ENCODE assay signal across 20 mouse cellular contexts in the genomic region with DNA sequence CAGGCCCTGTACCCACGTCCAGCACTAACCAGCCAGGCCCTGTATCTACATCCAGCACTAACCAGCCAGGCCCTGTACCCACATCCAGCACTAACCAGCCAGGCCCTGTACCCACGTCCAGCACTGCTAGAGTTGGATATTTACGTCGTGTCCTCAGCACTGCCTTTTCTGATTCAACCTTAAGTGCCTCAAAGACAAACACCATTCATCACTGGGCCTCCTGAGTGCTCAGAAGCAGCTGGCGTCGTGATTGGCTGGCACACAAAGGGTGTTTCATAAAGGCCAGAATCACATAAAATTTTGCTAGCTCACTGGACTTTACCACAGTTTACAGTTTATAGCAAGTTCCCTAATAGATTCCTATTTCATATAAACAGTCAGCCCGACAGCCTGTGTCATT. TPM values are rescaled to one million over a fixed set of nuclear protein-coding genes. Genes with fewer than 3 reads are reported as not detected.
DNase-seq lines count a peak whose midpoint lies in the region; ATAC-seq lines count a peak whose summit lies in the region.
"Had no signal": no experiment of that assay in that cellular context is flagged by ENCODE, and none has a peak within 500 bp of the region (broad histone marks: within the 10 kb centered on the region; RNA-seq: fewer than 3 reads in every experiment).

No protein-coding gene starts in this region.

- H3K4me1 ChIP-seq in lung, embryonic 15.5 days, result peaks cover 15% of the 10 kb centered on the region
- peaks cover 11% of the 10 kb centered on the region for H3K4me1 ChIP-seq in limb, embryonic 15.5 days
- H3K4me1 ChIP-seq: midbrain, embryonic 13.5 days had no signal

- 19% methylated on average over 7 of the region's 7 CpGs for WGBS in lung, embryonic 15.5 days
- WGBS in limb, embryonic 15.5 days, result 36% methylated on average over 7 of the region's 7 CpGs

- no peak; the same call in 1 of the 2 replicates for ATAC-seq in lung, embryonic 15.5 days (ENCODE audit: borderline replicate concordance, extremely low read depth, low FRiP score, low TSS enrichment)
- no peak for ATAC-seq in limb, embryonic 15.5 days (ENCODE audit: insufficient number of reproducible peaks, low FRiP score, low TSS enrichment, low read depth)
- ATAC-seq: forebrain, embryonic 14.5 days; midbrain, embryonic 13.5 days had no signal

- peak overlapping the region; percentile 53 for H3K27ac ChIP-seq in lung, embryonic 15.5 days
- H3K27ac ChIP-seq in limb, embryonic 15.5 days, result peak overlapping the region; percentile 75; the same call in 1 of the 2 replicates
- H3K27ac ChIP-seq: liver, embryonic 14.5 days; macrophage; midbrain, embryonic 13.5 days had no signal

- no peak overlapping the region for H3K9ac ChIP-seq in lung, embryonic 15.5 days
- no peak overlapping the region for H3K9ac ChIP-seq in limb, embryonic 15.5 days
- H3K9ac ChIP-seq: liver, embryonic 14.5 days; midbrain, embryonic 13.5 days had no signal

- H3K4me3 ChIP-seq in lung, embryonic 15.5 days, result no peak overlapping the region
- no peak overlapping the region for H3K4me3 ChIP-seq in limb, embryonic 15.5 days
- H3K4me3 ChIP-seq: midbrain, embryonic 13.5 days; myocyte had no signal

- DNase-seq in embryo, embryonic 11 days, result peak; percentile 54
- DNase-seq in embryo, embryonic 9.5 days (ENCODE audit: extremely low spot score), result no peak
- no peak for DNase-seq in lung, postnatal 36 days
- peak; percentile 44 for DNase-seq in 3134 (ENCODE audit: extremely low read depth, insufficient read length, low spot score)
- no peak for DNase-seq in frontal cortex, postnatal 25 days (ENCODE audit: low spot score in 2 of 2)
- DNase-seq: adrenal gland, postnatal 25 days; cerebellum, adult 11-12 months; cerebellum, postnatal 25 days; kidney, adult 8-10 months; kidney, postnatal 14 days; right cerebral cortex, postnatal 25 days; thymus, postnatal 25 days had no signal

- no peak overlapping the region for H3K4me2 ChIP-seq in lung, embryonic 15.5 days
- H3K4me2 ChIP-seq in limb, embryonic 15.5 days, result no peak overlapping the region
- H3K4me2 ChIP-seq: midbrain, embryonic 13.5 days had no signal

- 0 out of 2 replicates have a peak, but pooled peaks cover 3% of the 10 kb centered on the region for H3K9me3 ChIP-seq in lung, embryonic 15.5 days
- H3K9me3 ChIP-seq in limb, embryonic 15.5 days, result no peaks in the 10 kb centered on the region
- H3K9me3 ChIP-seq: G1E had no signal

- H3K27me3 ChIP-seq in lung, embryonic 15.5 days, result no peaks in the 10 kb centered on the region
- H3K27me3 ChIP-seq in limb, embryonic 15.5 days, result no peaks in the 10 kb centered on the region
- H3K27me3 ChIP-seq: midbrain, embryonic 13.5 days had no signal

- no peaks in the 10 kb centered on the region for H3K36me3 ChIP-seq in lung, embryonic 15.5 days
- no peaks in the 10 kb centered on the region for H3K36me3 ChIP-seq in limb, embryonic 15.5 days
- H3K36me3 ChIP-seq: G1E; midbrain, embryonic 13.5 days had no signal

RNA-seq across cellular contexts. Expression of a gene that starts 59.8 kb away (rescaled TPM):
- polyA plus RNA-seq in lung, embryonic 15.5 days (2015; fragmentation: Nextera tagmentation; extraction: Ambion mirVana), result 1.8 and 1.9 TPM in 2 replicates
- polyA plus RNA-seq in limb, embryonic 15.5 days (2015; fragmentation: Nextera tagmentation; extraction: Ambion mirVana), result 1.8 and 2.4 TPM in 2 replicates

Comparison
In these comparisons a context has a peak if more than half of its experiments do, and no peak if none do; other contexts are left out.
1. DNase-seq: peak in embryo, embryonic 11 days (single experiment) and 3134 (single experiment); none in embryo, embryonic 9.5 days (single experiment), lung, postnatal 36 days (single experiment) and frontal cortex, postnatal 25 days (0 of 2).